Mouse (Mus musculus) ZHBTc4 (cell line): ENCODE data around the gene Arhgap32.
A peak's percentile ranks its signal among the peaks of the same experiment; 100 is the strongest.
"Not testable (repeated sequence)": the region's sequence is repeated elsewhere in the genome, so short reads cannot be mapped to it uniquely, and the experiment has no call there.

Experiments
- DNase-seq: peaks from one replicate; pipeline ENCODE4 v3.0.0-alpha.2; 2011; ENCODE audit warnings: low read depth, low spot score

Arhgap32 gene

DNA sequence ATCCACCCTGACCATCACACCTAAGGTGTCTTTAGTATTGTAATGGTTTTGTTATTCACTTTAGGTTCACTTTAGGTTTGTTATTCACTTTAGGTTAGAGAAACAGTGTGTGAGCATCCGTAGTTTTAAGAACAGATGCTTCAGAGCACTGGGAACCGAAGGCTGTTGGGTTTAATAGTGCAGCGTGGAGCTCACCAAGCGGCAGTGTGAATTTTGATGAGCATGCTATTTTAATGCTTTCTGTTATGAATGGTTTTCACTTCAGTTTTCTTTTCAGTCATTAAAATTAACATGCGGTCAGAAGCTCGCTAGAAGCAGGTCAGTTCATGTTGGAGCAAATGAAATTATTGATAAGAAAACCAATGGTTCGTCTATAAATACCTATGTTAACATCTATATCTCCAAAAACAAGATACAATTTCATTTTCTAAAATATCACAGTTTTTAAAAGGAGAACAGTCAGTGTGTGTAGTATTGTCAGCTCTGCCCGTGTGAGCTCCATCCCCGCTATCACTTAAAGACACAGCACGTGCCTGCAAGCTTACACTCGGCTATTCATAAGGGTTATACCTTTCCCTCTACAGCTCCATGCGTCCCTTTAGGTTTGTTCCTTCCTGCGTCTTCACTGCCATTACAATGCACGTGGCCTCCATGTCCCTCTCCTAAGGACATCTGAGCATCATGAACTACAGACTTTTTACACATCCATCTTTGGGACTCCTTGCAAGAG, 21.9 kb downstream of the Arhgap32 start:
- DNase-seq = no peak

DNA sequence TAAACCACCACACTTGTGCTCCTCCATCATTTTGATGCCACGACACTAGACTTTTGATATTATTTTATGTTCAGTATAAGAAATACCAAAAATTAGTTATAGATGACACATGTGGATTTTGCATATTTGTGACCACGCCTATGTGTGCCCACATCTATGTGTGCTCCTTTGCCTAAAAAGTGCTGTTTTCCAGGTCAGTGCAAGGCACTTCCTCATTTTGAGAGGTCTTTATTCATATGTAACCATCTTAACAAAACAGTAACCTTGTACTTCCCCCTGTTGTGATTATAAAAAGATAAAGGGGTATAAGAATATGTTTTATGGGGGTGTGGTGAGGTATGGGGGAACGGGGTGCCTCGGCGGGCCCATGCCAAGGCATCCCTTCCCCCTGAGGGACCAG, 22.7 kb downstream of the Arhgap32 start:
- no peak for DNase-seq

DNA sequence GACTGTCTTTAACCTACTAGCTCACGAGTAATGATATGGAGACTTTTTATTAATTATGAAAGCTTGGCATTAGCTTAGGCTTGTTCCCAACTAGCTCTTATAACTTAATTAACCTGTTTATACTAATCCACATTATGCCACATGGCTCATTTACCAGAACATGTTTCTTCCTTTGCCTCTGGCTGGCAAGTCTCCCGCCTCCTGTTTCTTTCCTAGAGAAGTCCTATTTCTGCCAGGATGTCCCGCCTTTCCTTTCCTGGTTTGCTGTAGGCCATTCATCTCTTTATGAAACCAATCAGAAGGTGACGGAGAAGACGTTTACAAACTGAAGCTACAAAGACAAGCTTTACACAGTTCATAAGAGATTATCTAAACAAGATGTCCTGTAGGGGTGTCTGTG, 23.7 kb downstream of the Arhgap32 start:
- DNase-seq = no peak

DNA sequence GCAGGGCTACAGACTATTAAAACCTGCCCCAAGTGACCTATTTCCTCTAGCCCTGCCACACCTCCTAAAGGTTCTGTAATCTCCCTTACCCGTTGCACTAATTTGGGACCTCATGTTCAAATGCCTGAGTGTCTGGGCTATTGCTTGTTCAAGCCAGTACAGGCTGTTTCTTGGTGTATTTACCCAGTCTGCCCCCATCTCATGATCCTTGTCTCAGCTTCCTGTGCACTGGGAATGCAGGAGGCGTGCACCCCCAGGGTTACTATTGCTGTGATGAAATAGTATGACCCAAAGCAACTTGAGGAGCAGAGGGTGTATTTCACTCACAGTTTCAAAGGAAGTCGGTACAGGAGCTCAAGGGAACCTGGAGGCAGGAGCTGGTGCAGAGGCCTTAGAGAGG, 26.9 kb downstream of the Arhgap32 start:
- DNase-seq = no peak

DNA sequence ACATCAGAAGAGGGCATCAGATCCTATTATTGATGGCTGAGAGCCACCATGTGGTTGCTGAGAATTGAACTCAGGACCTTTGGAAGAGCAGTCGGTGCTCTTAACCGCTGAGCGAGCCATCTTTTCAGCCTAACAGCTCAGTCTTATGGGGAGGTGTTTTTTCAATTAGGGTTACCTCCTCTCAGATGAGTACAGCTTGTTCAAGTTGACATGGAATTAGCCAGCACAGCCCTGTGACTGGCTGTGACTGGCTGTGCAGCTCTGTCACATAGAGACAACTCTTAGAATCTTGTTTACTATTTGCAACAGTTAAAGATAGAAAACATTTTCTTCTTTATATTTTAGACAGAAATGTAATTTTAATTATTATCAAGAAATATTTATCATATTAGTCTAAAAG, 27.5 kb downstream of the Arhgap32 start:
- DNase-seq = no peak

DNA sequence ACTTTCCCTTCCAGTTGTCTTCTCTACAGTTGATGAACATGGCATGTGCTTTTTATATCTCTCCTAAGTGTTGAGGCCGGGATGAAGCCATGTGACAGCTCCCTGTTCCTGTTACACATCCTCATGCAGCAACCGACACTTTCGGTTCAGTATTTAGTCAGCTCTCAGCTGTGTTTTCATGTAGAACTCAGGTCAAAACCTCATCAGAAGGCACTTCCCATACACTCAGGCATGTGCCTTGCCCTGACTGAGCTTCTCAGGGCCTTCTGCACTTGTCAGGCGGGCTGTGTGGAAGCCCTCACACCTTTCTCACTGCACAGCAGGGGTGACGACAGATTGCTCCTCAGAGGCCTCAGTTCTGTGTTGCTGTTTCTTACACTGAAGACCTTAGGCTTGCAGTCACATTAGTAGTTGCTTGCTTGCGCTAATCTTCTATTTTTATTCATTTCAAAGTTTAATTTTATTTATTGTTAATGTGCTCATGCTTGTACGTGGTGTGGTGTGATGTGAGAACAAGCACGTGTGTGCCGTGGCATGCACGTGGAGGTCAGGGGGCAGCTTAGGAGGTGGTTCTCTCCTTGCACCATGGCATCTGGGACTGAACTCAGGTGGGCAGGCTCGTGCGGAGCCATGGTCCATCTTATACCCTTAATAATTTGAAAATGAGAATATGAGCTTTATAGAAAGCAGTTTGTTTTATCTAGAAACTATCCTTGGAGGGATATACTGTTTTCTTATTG, 30.5 kb downstream of the Arhgap32 start:
- peak; percentile 51 for DNase-seq

DNA sequence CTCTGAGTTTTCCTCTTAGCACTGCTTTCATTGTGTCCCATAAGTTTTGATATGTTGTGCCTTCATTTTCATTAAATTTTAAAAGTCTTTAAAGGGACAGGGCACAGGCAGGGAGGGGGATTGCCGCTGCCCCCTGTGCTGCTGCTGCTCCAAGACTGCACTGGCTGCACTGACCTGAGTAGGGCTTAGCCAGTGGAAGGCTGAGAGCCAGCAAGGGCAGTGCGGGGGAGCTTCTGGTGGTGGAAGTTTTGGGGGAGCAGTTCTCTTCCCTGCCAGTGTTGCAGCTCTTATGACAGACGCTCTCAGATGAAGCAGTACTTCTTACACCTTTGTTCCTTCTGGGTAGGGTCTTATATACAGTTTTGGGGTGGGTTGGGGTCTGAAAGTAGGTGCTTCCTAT, 33.3 kb downstream of the Arhgap32 start:
- DNase-seq = no peak

DNA sequence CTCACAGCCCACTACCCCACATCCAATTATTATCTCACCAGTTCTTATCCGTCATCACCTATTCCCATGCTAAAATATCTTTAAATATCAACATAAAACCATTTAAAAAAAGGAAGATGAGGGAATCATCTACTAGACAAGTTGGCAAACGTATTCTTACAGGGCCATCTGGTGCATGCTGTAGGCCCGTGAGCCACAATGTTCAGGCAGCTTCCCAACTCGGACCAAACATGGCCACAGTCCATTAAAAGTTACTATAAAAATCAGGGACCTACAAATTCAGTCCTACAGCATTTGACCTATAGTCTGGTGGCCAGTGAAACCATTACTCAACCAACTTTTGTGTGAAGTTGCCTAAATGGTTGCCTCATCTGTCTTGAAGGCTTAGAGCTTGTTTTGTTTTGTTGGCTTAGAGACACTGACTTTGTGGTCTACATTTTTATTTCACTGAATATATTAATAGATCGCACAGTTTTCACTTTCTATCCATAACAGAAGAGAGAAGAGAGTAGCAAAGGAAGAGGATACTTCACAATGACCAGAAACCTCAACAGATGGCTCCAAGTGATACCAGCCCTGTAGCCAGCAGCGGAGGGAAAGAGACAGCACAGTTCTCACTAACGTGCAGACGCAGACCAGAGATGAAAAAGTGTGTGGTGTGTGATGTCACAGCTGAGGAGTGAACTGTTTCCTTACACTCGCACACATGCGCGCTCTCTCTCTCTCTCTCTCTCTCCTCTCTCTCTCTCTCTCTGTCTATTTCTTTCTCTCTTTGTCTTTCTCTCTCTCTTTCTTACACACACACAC, 34.1 kb downstream of the Arhgap32 start:
- no peak for DNase-seq

DNA sequence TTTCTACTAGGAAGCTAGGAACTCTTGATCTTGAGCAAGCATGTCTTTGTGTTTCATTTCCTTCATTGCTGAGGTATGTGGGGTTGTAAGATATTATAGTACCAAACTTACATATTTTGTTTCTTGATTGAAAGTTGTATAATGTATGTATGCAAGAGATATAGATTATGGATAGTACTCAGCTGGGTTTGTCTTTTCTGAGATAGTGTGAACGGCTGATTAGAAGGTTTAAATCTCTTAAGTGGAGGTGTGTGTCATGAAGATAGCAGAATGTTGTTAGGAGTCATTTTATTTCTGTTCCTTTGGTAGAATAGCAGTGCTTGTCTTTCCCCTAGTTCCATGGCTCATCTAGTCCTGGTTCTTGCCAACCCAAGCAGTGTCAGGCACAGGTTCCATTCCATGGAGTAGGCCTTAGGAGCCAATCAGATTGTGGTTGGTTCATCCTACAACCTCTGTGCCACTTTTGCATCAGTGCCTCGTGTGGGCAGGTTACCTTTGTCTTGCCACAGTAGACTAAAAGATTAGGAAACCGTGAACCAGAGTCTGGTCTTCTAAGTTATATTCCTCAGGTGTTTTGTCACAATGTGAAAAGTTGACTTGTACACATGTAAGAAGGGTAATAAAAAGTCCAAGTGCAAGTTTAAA, 38.9 kb downstream of the Arhgap32 start:
- no peak for DNase-seq

DNA sequence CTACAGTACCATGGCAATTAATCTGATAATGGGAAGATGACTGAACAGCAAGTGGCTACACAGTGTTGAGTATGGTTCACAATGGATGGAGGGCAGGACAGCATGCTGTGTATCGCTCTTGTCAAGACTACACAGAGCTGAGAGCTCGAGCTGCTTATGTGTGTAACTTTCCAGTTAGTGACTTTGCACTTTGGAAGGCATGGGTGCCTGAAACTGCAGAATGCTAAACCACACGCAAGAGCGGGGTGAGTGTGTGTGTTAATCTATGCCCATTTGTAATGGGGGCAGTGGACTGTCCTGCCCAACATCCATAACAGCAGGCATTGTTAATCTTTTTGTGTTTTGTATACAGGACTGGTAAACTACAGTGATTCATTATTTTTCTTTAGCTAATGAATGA, 40.8 kb downstream of the Arhgap32 start:
- no peak for DNase-seq

DNA sequence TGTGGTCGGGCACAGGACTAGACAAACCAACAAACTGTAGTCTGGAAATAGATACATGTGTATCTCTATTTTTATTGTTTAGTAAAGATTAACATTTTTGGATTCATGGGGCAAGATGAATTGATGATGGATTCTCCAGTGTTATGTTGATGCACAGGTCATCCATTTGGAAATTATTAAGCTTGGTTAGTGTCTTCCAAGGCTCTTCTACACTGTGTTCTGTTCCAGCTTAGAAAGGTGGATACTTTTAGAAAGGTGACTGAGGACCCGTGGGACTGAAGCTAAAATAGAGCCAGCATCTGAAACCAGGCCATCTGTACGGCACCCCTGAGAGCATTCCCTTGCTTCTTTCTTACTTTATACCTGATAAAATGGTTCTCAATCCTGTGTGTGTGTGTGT, 41.3 kb downstream of the Arhgap32 start:
- no peak for DNase-seq

DNA sequence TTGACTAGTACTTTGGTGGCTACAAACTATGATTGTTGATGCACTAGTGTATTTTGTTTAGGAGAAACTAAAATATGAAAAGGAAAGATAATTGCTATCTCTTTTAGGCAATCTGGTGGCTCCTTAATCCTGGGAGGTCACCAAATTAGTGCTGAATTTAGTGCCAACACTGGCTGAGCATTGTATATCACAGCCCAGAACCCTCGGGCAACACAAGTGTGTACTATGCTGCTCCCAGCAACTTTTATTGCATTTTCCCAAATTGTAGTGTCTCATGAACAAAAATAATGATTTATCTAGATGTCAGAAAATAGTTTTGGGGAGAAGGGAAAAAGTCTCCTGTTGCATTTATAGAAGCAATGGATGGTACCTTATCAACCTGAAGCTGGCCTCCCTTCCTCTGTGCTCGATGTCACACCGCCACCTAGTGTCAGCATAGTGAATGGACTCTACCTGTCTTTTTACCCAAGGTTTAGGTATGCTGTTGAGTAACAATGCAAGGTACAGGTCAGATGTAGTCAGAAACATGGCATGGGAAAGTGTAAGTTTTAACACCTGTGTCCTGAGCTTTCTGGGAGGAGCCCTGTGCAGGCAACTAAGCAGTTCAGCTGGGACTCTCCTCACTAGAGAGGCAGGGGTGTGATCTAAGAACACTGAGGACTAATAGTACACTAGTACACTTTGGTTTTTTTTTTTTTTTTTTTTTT, 43.1 kb downstream of the Arhgap32 start:
- peak; percentile 85 for DNase-seq

DNA sequence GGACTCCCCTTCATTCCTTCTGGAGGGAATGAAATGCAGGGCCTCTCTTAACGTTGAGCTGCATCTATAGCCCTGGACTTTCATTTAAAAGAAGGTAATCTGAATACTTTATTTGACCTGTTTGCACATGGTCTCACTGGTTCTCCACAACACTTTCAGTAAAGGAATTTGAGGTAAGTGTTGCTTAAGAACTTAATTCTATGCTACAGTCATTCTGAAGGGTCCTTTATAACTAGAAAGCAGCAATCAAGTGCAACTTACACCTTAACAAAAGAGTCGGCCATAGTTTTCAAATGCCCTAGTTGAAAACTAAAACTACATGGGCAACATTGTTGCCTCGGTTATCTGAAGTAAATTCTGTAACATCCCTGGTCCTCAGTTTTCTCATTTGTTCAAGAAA, 43.8 kb downstream of the Arhgap32 start:
- no peak for DNase-seq

DNA sequence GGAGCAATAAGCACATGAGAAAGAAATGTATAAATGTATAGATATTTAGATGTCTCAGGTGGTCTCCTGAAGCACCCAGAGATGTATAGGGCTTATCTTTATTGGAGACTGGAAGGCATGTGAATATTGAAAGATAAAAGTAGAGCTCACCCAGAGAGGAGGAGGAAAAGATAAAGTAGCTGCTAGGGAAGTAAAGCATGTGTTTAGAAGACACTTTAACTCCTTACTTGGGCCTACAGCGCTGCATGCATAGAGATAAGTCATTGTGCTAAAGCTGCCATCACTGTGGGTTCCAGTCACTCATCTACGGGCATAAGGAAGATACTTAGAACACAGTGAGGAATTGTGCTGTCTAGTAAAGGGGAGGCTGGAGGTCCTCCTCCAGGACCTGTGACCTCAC, 46.9 kb downstream of the Arhgap32 start:
- DNase-seq = no peak

DNA sequence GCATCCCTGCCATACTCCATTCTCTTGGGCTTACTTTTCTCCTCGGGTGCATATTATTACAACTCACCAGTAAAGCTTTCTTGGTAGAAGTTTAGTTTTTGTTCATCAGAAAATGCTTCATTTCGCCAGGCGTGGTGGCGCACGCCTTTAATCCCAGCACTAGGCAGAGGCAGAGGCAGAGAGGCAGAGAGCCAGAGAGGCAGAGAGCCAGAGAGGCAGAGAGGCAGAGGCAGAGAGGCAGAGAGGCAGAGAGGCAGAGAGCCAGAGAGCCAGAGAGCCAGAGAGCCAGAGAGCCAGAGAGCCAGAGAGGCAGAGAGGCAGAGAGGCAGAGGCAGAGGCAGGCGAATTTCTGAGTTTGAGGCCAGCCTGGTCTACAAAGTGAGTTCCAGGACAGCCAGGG, 47.9 kb downstream of the Arhgap32 start:
- DNase-seq = not testable (repeated sequence)

DNA sequence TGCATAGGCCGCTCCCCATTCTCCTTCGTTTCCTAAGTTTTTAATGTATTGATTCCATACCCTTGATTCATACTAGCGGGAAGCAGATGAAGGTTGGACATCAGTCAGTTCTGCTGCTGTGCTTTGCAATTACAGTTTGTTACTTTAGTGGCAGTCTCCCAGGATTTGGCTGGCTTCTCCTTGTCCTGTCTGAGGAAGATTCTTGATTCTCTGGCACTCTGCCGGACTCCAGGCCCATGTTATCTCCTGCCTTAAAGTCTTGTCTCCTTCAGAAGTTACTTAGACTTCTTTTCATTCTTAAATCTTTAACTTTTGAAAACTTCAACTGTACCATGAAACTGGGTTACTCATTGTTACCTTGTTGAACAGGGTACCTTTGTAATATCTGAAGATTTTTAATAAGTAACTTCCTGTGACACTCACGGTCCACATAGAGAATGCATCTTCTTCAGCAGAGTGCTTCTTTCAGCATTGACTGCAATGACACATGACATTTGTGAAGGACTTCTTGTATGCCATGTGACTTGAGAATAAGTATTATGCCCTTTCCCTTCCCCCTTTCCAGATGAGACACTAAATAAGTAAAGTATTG, 52.7 kb downstream of the Arhgap32 start:
- DNase-seq = no peak

DNA sequence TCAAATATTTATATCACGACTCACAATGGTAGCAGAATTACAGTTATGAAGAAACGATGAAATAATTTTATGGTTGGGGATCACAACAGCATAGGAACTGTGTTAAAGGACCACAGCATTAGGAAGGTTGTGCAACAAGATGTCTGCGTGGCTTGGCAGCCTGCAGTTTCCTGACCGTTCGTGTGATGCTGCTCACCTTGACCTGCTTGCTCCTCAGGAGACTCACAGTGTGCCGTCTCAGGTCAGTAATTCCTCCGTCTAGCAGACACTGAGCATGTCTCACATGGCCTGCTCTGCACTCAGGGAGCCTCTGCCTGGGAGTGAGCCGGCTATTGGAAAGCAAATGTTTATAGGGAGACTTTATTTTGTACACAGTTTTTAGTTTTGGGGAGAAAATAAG, 54.8 kb downstream of the Arhgap32 start:
- DNase-seq = no peak

DNA sequence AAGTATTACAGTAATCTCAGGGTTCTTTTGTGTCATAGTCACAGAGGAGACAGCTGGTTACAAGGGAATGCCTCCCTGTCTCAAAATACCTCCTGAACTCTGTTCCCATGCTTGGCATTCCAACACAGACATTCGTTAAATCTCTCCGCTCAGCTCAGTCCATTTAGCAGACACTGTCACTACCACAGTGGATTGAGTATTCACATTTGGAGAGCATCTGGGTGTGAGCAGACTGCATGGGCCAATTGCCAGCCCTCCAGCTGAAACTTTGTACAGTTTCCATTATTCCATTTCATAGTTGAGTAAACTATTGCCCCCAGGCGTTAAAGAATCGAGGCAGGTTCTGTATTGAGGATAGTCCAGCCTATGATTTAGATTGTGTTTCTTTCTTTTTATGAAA, 60.7 kb downstream of the Arhgap32 start:
- DNase-seq = no peak

DNA sequence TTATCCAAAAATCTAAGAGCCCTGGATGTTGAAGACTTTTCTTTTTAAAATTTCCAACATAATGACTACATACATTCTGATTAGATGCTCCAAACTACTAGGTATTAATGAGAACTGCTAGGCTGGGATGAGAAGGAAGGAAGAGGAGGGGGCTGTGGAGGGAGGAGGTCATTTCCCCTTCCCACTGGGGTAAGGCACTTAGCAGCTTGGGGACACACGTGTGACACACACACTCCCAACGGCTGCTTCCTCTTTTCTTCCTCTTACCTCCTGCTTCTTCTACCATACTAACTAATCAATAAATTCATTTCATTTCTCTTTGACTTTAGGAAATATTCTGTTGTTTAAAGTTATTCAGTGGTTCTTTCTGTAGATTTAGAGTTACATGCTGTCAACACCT, 65.2 kb downstream of the Arhgap32 start:
- DNase-seq = no peak

DNA sequence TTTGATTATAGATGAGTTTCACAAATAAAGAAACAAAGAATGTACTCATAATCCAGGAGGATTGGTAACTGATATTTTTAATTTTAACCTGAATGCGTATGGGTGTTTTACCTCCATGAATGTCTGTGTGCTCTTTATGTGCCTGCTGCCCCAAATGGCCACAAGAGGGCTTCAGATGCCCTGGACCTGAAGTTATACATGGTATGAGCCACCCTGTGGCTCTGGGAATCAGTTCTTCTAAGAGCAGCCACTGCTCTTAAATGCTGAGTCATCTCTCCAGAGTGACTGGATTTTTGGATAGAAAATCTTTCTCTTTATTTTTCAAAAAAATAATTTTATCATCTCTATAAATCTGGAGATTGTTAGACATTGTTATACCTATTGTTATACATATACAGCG, 70.6 kb downstream of the Arhgap32 start:
- peak; percentile 84 for DNase-seq
